Mouse (Mus musculus): ENCODE data around the gene Ppp1r1a.

- TF ChIP-seq ZC3H11A (IDR thresholded peaks at IDR 0.05; ENCODE audit: borderline replicate concordance, low read depth, low read length) (no peak), MAFK (IDR thresholded peaks at IDR 0.05; ENCODE audit: insufficient read depth, low read depth, low read length) (no peak), ZNF384 (IDR thresholded peaks at IDR 0.05; ENCODE audit: low read depth, low read length) (no peak)
Measured at GRCm38 (mm10) chr15:103551053-103551452, 13.2 kb upstream of the Ppp1r1a start.
